Mouse (Mus musculus): ENCODE measurements around the gene Adam19. TPM values are rescaled to one million over a fixed set of nuclear protein-coding genes. Genes with fewer than 3 reads are reported as not detected.

Gene Adam19
- polyA plus RNA-seq, 1 experiment: 14.0 TPM

DNA sequence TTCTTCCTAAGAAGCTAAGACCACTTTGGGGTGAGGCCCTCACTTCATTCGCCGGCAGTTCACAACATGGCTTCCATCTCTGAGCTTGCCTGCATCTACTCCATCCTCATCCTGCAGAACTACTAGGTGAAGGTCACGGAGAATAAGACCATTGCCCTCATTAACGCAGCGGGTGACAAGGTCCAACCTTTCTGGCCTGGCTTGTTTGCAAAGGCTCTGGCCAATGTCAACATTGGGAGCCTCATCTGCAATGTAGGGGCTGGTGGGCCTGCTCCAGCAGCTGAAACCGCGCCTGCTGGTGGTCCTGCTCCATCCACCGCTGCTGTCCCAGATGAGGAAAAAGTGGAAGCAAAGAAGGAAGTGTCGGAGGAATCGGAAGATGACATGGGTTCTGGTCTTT lies 19.4 kb upstream of the Adam19 start:
- Histone ChIP-seq H3K27me3 (ENCODE audit: control insufficient read depth, insufficient read depth, insufficient read length) (no peaks in the 10 kb centered on the region), H3K79me3 (ENCODE audit: low read depth) (no peaks in the 10 kb centered on the region), H3K4me3 (ENCODE audit: insufficient read depth, poor library complexity, severe bottlenecking) (no peak overlapping the region), H3K79me2 (ENCODE audit: control insufficient read depth, insufficient read depth) (no peaks in the 10 kb centered on the region), H3ac (ENCODE audit: control insufficient read depth, insufficient read length, low read depth) (no peak overlapping the region), H3K36me3 (ENCODE audit: control insufficient read depth, insufficient read depth) (no peaks in the 10 kb centered on the region)
- TF ChIP-seq MYOG (IDR thresholded peaks at IDR 0.05; ENCODE audit: control insufficient read depth, extremely low read depth, insufficient read length) (no peak), MYOD1 (IDR thresholded peaks at IDR 0.05; ENCODE audit: control insufficient read depth, insufficient read length, low read depth) (no peak), CTCF (IDR thresholded peaks at IDR 0.05; ENCODE audit: control insufficient read depth, insufficient read depth, insufficient read length) (no peak), USF1 (IDR thresholded peaks at IDR 0.05; ENCODE audit: low read depth) (no peak), CEBPB (IDR thresholded peaks at IDR 0.05; ENCODE audit: low read depth) (no peak), MAX (IDR thresholded peaks at IDR 0.05) (no peak), FOSL1 (IDR thresholded peaks at IDR 0.05; ENCODE audit: insufficient read depth, low read length, poor library complexity, severe bottlenecking) (no peak)

DNA sequence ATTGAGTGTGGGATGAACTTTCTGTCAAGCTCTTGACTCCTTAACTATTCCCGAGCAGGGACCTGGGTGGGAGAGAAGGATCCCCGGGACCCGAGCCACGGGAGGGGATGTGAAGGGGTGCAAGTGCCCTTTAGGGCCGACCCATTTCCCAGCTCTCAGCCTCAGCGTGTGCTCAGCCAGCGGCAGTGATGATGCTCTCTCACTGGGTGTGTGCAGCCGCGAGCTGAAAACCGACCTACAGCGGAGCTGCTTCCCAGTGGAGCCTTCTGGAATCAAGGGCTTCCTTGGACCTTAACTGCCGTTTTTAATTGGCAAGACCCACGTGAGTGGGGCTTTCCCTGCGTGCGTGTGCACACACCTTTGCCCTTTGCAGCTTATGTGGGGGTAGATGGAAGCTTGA lies 16.9 kb upstream of the Adam19 start:
- TF ChIP-seq MYOD1 (IDR thresholded peaks at IDR 0.05; ENCODE audit: control insufficient read depth, insufficient read length, low read depth) (no peak), FOSL1 (IDR thresholded peaks at IDR 0.05; ENCODE audit: insufficient read depth, low read length, poor library complexity, severe bottlenecking) (no peak), CTCF (IDR thresholded peaks at IDR 0.05; ENCODE audit: control insufficient read depth, insufficient read depth, insufficient read length) (no peak), MAX (IDR thresholded peaks at IDR 0.05) (no peak), CEBPB (IDR thresholded peaks at IDR 0.05; ENCODE audit: low read depth) (no peak), MYOG (IDR thresholded peaks at IDR 0.05; ENCODE audit: control insufficient read depth, extremely low read depth, insufficient read length) (no peak), USF1 (IDR thresholded peaks at IDR 0.05; ENCODE audit: low read depth) (no peak)
- H3ac ChIP-seq (ENCODE audit: control insufficient read depth, insufficient read length, low read depth): no peak overlapping the region
- no peak overlapping the region for H3K4me3 ChIP-seq (ENCODE audit: insufficient read depth, poor library complexity, severe bottlenecking)
- no peaks in the 10 kb centered on the region for H3K79me3 ChIP-seq (ENCODE audit: low read depth)
- no peaks in the 10 kb centered on the region for H3K36me3 ChIP-seq (ENCODE audit: control insufficient read depth, insufficient read depth)
- no peaks in the 10 kb centered on the region for H3K27me3 ChIP-seq (ENCODE audit: control insufficient read depth, insufficient read depth, insufficient read length)
- H3K79me2 ChIP-seq (ENCODE audit: control insufficient read depth, insufficient read depth): no peaks in the 10 kb centered on the region

DNA sequence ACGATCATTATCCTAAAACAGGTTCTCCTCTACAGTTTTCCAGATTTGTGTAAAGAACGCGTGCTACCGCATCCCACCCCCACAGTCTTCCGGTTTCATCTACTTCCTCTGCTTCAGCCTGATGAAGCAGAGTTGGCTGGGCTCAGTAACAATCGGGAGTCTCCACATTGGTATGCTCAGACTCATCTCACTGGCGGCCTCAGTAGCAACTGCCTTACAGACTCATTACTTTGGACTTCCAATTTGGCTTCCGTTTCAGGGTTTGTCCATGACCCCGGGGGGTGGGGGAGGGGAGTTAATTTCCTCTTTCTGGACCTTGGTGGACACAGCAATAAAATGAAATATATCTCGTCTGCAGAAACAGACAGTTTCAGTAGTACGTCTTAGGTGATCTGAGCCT lies 16.5 kb upstream of the Adam19 start:
- no peaks in the 10 kb centered on the region for H3K79me3 ChIP-seq (ENCODE audit: low read depth)

DNA sequence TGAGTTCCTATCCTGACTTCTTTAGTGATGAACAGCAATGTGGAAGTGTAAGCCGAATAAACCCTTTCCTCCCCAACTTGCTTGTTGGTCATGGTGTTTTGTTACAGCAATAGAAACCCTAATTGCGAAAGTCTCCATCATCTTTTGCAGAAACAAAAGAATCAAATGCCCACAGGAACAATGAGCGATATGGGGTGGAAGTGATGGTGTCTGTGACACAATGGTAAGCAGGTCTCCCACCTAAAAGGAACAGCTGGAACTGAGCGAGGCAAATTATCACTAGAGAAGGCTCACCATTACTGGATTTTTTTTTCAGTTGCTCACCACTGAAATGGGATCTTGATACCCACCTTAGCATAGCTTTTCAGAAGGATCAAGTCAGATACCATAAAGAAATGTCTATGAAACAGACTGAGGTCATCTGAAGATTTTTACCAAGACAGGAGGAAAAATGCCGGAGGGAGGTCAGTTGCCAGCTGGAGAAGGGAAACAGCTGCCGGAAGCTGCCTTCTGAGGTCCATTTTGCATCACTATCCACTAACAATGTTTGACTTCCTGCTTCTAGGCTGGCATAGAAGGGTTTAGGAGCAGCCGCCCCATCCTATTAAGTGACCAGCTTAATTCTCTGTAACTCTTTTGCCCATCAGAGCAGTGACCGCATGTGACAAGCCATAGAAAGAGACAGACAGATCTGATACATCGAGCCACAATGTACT lies 14.8 kb upstream of the Adam19 start:
- Histone ChIP-seq H3K4me3 (ENCODE audit: insufficient read depth, poor library complexity, severe bottlenecking) (no peak overlapping the region), H3K36me3 (ENCODE audit: control insufficient read depth, insufficient read depth) (no peaks in the 10 kb centered on the region), H3K79me3 (ENCODE audit: low read depth) (no peaks in the 10 kb centered on the region), H3K27me3 (ENCODE audit: control insufficient read depth, insufficient read depth, insufficient read length) (no peaks in the 10 kb centered on the region), H3K79me2 (ENCODE audit: control insufficient read depth, insufficient read depth) (no peaks in the 10 kb centered on the region), H3ac (ENCODE audit: control insufficient read depth, insufficient read length, low read depth) (no peak overlapping the region)
- TF ChIP-seq USF1 (IDR thresholded peaks at IDR 0.05; ENCODE audit: low read depth): no peak
- no peak for TF ChIP-seq MYOG (IDR thresholded peaks at IDR 0.05; ENCODE audit: control insufficient read depth, extremely low read depth, insufficient read length)
- TF ChIP-seq CEBPB (IDR thresholded peaks at IDR 0.05; ENCODE audit: low read depth): no peak
- TF ChIP-seq FOSL1 (IDR thresholded peaks at IDR 0.05; ENCODE audit: insufficient read depth, low read length, poor library complexity, severe bottlenecking): no peak
- no peak for TF ChIP-seq MYOD1 (IDR thresholded peaks at IDR 0.05; ENCODE audit: control insufficient read depth, insufficient read length, low read depth)
- TF ChIP-seq MAX (IDR thresholded peaks at IDR 0.05): no peak
- TF ChIP-seq CTCF (IDR thresholded peaks at IDR 0.05; ENCODE audit: control insufficient read depth, insufficient read depth, insufficient read length): no peak

More for the DNA sequence above, 16.5 kb upstream of the Adam19 start:
- TF ChIP-seq CEBPB (IDR thresholded peaks at IDR 0.05; ENCODE audit: low read depth) (no peak), MAX (IDR thresholded peaks at IDR 0.05) (no peak), CTCF (IDR thresholded peaks at IDR 0.05; ENCODE audit: control insufficient read depth, insufficient read depth, insufficient read length) (no peak), MYOG (IDR thresholded peaks at IDR 0.05; ENCODE audit: control insufficient read depth, extremely low read depth, insufficient read length) (no peak), USF1 (IDR thresholded peaks at IDR 0.05; ENCODE audit: low read depth) (no peak), MYOD1 (IDR thresholded peaks at IDR 0.05; ENCODE audit: control insufficient read depth, insufficient read length, low read depth) (no peak), FOSL1 (IDR thresholded peaks at IDR 0.05; ENCODE audit: insufficient read depth, low read length, poor library complexity, severe bottlenecking) (no peak)
- Histone ChIP-seq H3K4me3 (ENCODE audit: insufficient read depth, poor library complexity, severe bottlenecking) (no peak overlapping the region), H3ac (ENCODE audit: control insufficient read depth, insufficient read length, low read depth) (no peak overlapping the region), H3K79me2 (ENCODE audit: control insufficient read depth, insufficient read depth) (no peaks in the 10 kb centered on the region), H3K36me3 (ENCODE audit: control insufficient read depth, insufficient read depth) (no peaks in the 10 kb centered on the region), H3K27me3 (ENCODE audit: control insufficient read depth, insufficient read depth, insufficient read length) (no peaks in the 10 kb centered on the region)

DNA sequence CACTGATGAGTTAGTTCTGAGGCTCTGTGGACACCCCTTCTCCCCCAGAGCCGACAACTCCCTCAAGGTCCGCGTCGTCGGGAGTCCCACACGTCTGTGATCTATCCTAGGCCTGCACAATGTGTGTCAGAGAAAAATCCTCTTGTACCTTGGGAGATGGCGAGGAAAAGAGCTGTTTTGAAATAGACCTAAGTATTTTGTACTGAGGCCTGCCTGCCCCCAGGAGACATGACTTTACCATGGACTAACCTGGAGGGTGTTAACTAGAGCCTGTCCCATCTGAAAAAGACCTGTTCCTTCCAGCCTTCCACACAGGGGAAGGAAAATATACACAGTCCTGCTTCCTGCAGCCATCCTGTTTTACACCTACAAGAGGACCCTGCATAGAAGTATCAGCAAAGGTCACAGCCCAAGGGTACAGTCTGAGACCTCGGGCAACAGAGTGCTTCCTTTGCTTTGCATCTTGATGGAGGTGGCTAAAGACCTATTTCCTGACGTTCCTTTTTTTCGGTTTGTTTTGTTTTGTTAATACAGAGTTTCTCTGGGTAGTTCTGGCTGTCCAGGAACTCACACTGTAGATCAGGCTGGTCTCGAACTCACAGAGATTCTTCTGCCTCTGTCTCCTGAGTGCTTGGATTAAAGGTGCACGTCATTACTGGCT lies 14.1 kb upstream of the Adam19 start:
- Histone ChIP-seq H3ac (ENCODE audit: control insufficient read depth, insufficient read length, low read depth) (no peak overlapping the region), H3K36me3 (ENCODE audit: control insufficient read depth, insufficient read depth) (no peaks in the 10 kb centered on the region), H3K27me3 (ENCODE audit: control insufficient read depth, insufficient read depth, insufficient read length) (no peaks in the 10 kb centered on the region), H3K79me2 (ENCODE audit: control insufficient read depth, insufficient read depth) (no peaks in the 10 kb centered on the region), H3K79me3 (ENCODE audit: low read depth) (no peaks in the 10 kb centered on the region), H3K4me3 (ENCODE audit: insufficient read depth, poor library complexity, severe bottlenecking) (no peak overlapping the region)
- TF ChIP-seq CEBPB (IDR thresholded peaks at IDR 0.05; ENCODE audit: low read depth) (no peak), MYOD1 (IDR thresholded peaks at IDR 0.05; ENCODE audit: control insufficient read depth, insufficient read length, low read depth) (no peak), CTCF (IDR thresholded peaks at IDR 0.05; ENCODE audit: control insufficient read depth, insufficient read depth, insufficient read length) (no peak), FOSL1 (IDR thresholded peaks at IDR 0.05; ENCODE audit: insufficient read depth, low read length, poor library complexity, severe bottlenecking) (no peak), MAX (IDR thresholded peaks at IDR 0.05) (no peak), USF1 (IDR thresholded peaks at IDR 0.05; ENCODE audit: low read depth) (no peak), MYOG (IDR thresholded peaks at IDR 0.05; ENCODE audit: control insufficient read depth, extremely low read depth, insufficient read length) (no peak)

Data from C2C12 (cell line).